Mouse (Mus musculus): Measurements from ENCODE around the gene Chd8. TPM values are rescaled to one million over a fixed set of nuclear protein-coding genes. Genes with fewer than 3 reads are reported as not detected.

The Chd8 gene
- polyA plus RNA-seq, 1 experiment from 2014 or later, result 38.0 TPM

GRCm38 (mm10) chr14:52195691-52196090 is 61.9 kb downstream of the Chd8 start:
- Histone ChIP-seq H3K27me3 (replicated peaks; ENCODE audit: control insufficient read depth, insufficient read depth, low read length) (no peaks in the 10 kb centered on the region), H3K4me1 (replicated peaks; ENCODE audit: control insufficient read depth, insufficient read depth, low read length) (peaks cover 24% of the 10 kb centered on the region), H3K4me3 (ENCODE audit: low read depth, low read length) (peak overlapping the region; percentile 99), H3K36me3 (ENCODE audit: control insufficient read depth, insufficient read depth, low read length) (peaks cover 16% of the 10 kb centered on the region), H3K27ac (ENCODE audit: low read depth, low read length) (no peak overlapping the region), H3K9me3 (ENCODE audit: control insufficient read depth, low read length) (no peaks in the 10 kb centered on the region), H3K9ac (ENCODE audit: low read depth, low read length) (peak overlapping the region; percentile 98; the same call in 1 of the 2 replicates), H3K4me2 (peak overlapping the region; percentile 65)
- 12% methylated on average over 3 of the region's 3 CpGs for WGBS
- ATAC-seq (replicated peaks; ENCODE audit: low FRiP score), result no peak
- no peak for DNase-seq (ENCODE audit: low spot score)

DNA sequence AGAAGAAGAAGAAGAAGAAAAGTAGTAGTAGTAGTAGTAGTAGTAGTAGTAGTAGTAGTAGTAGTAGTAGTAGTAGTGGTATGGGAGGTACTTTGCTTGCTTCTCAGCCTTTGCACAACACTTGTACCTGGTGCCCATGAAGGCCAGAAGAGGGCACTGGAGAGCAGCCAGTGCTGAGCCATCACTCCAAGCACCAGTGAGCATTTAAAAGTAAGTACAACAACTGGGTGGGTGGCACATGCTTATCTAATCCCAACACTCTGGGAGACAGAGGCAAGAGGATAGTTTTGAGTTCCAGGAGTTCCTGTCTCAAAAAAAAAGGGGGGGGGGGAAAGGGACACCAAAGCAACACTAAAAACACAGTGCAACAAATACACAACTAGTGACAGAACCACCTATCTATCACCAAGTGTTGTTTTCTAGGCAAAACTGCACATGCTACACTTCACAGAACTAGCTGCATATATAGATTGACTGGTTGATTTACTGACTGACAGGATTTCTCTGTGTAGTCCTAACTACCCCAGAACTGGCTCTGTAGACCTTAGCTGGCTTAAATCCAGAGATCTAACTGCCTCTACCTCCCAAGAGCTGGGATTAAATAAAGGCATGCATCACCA is 66.7 kb downstream of the Chd8 start:
- peak; percentile 89 for ATAC-seq (replicated peaks; ENCODE audit: low FRiP score)
- no peak overlapping the region for H3K4me3 ChIP-seq (ENCODE audit: low read depth, low read length)
- DNase-seq (ENCODE audit: low spot score), result peak; percentile 43
- H3K9me3 ChIP-seq (ENCODE audit: control insufficient read depth, low read length), result no peaks in the 10 kb centered on the region
- H3K27me3 ChIP-seq (replicated peaks; ENCODE audit: control insufficient read depth, insufficient read depth, low read length), result no peaks in the 10 kb centered on the region
- no peak overlapping the region for H3K9ac ChIP-seq (ENCODE audit: low read depth, low read length)
- H3K4me1 ChIP-seq (replicated peaks; ENCODE audit: control insufficient read depth, insufficient read depth, low read length), result peaks cover 11% of the 10 kb centered on the region
- H3K4me2 ChIP-seq, result peak overlapping the region; percentile 16; the same call in 1 of the 2 replicates
- H3K36me3 ChIP-seq (ENCODE audit: control insufficient read depth, insufficient read depth, low read length), result peaks cover 10% of the 10 kb centered on the region
- H3K27ac ChIP-seq (ENCODE audit: low read depth, low read length), result peak overlapping the region; percentile 75

DNA sequence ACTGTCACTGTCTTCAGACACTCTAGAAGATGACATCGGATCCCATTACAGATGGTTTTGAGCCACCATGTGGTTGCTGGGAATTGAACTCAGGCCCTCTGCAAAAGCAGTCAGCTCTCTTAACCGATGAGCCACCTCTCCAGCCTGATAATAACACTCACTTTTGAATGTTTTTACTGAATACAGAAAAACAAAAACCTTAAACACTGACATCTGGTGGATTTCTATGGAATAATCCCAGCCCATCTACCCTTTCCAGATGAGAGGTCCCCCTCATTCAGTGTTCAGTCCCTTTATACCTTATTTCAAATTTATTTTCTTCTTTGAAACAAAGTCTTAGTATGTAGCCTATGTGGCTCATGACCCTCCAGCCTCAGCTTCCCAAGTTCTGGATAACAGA is 68.1 kb downstream of the Chd8 start:
- WGBS, result 66% methylated on average over 2 of the region's 2 CpGs
- H3K4me1 ChIP-seq (replicated peaks; ENCODE audit: control insufficient read depth, insufficient read depth, low read length), result peaks cover 6% of the 10 kb centered on the region; the same call in 1 of the 2 replicates
- no peak overlapping the region for H3K27ac ChIP-seq (ENCODE audit: low read depth, low read length)

GRCm38 (mm10) chr14:52188788-52189187 is 68.8 kb downstream of the Chd8 start:
- no peak for DNase-seq (ENCODE audit: low spot score)
- Histone ChIP-seq H3K36me3 (ENCODE audit: control insufficient read depth, insufficient read depth, low read length) (peaks cover 5% of the 10 kb centered on the region), H3K27ac (ENCODE audit: low read depth, low read length) (no peak overlapping the region), H3K9me3 (ENCODE audit: control insufficient read depth, low read length) (no peaks in the 10 kb centered on the region), H3K4me2 (no peak overlapping the region), H3K9ac (ENCODE audit: low read depth, low read length) (no peak overlapping the region), H3K27me3 (replicated peaks; ENCODE audit: control insufficient read depth, insufficient read depth, low read length) (no peaks in the 10 kb centered on the region), H3K4me3 (ENCODE audit: low read depth, low read length) (no peak overlapping the region), H3K4me1 (replicated peaks; ENCODE audit: control insufficient read depth, insufficient read depth, low read length) (peaks cover 6% of the 10 kb centered on the region; the same call in 1 of the 2 replicates)
- WGBS, result 74% methylated on average over 1 of the region's 1 CpGs
- no peak for ATAC-seq (replicated peaks; ENCODE audit: low FRiP score)

More for the DNA sequence above, 68.1 kb downstream of the Chd8 start:
- no peak overlapping the region for H3K4me2 ChIP-seq
- H3K36me3 ChIP-seq (ENCODE audit: control insufficient read depth, insufficient read depth, low read length), result peaks cover 10% of the 10 kb centered on the region
- H3K27me3 ChIP-seq (replicated peaks; ENCODE audit: control insufficient read depth, insufficient read depth, low read length), result no peaks in the 10 kb centered on the region
- DNase-seq (ENCODE audit: low spot score) (no peak), ATAC-seq (replicated peaks; ENCODE audit: low FRiP score) (no peak)
- no peaks in the 10 kb centered on the region for H3K9me3 ChIP-seq (ENCODE audit: control insufficient read depth, low read length)
- no peak overlapping the region for H3K4me3 ChIP-seq (ENCODE audit: low read depth, low read length)
- no peak overlapping the region for H3K9ac ChIP-seq (ENCODE audit: low read depth, low read length)

DNA sequence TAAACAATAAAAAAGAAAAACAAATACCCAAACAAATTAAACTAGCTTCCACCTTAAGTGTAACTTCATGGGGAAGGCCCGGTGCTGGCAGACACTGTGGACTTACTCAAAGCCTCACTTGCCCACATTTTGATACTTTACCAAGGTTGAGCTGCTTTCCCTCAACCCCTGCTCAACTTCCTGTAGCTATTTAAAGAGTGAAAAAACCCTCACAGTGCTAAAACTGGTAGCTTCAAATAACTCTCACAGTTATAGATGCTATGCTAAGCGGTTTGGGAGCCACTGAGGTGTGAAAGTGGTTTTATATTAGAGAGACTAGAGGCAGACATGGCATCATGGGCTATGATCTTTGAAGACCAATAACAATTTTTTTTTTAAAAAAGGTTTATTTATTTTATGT is 91.0 kb downstream of the Chd8 start:
- Histone ChIP-seq H3K36me3 (ENCODE audit: control insufficient read depth, insufficient read depth, low read length) (peaks cover 56% of the 10 kb centered on the region), H3K4me1 (replicated peaks; ENCODE audit: control insufficient read depth, insufficient read depth, low read length) (no peaks in the 10 kb centered on the region), H3K27ac (ENCODE audit: low read depth, low read length) (no peak overlapping the region), H3K9ac (ENCODE audit: low read depth, low read length) (no peak overlapping the region), H3K4me2 (no peak overlapping the region), H3K9me3 (ENCODE audit: control insufficient read depth, low read length) (no peaks in the 10 kb centered on the region), H3K27me3 (replicated peaks; ENCODE audit: control insufficient read depth, insufficient read depth, low read length) (no peaks in the 10 kb centered on the region), H3K4me3 (ENCODE audit: low read depth, low read length) (no peak overlapping the region)
- 74% methylated on average over 2 of the region's 2 CpGs for WGBS
- DNase-seq (ENCODE audit: low spot score), result no peak
- ATAC-seq (replicated peaks; ENCODE audit: low FRiP score), result no peak

DNA sequence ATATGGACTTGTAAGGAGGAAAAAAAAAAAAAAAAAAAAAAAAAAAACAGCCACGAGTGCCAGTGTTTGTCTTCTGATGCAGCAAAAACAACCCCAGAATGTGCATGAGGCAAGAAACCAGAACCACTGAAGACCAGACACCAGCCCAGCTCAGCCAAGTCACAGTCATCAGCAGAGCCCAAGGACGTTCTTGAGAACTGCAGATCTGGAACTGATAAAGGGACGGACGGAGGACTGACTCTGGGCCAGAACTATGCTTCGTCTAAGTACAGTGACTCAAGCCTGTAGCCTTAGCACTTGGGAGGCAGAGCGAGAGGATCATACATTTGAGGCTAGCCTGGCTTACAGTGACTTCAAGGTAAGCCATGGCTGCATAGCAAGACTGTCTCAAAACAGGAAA is 96.7 kb downstream of the Chd8 start:
- H3K4me3 ChIP-seq (ENCODE audit: low read depth, low read length), result no peak overlapping the region
- H3K9ac ChIP-seq (ENCODE audit: low read depth, low read length), result no peak overlapping the region
- H3K4me1 ChIP-seq (replicated peaks; ENCODE audit: control insufficient read depth, insufficient read depth, low read length), result no peaks in the 10 kb centered on the region
- no peak overlapping the region for H3K4me2 ChIP-seq
- peaks cover 45% of the 10 kb centered on the region for H3K36me3 ChIP-seq (ENCODE audit: control insufficient read depth, insufficient read depth, low read length)
- ATAC-seq (replicated peaks; ENCODE audit: low FRiP score) (no peak), DNase-seq (ENCODE audit: low spot score) (no peak)
- no peaks in the 10 kb centered on the region for H3K27me3 ChIP-seq (replicated peaks; ENCODE audit: control insufficient read depth, insufficient read depth, low read length)
- no peaks in the 10 kb centered on the region for H3K9me3 ChIP-seq (ENCODE audit: control insufficient read depth, low read length)
- WGBS, result 73% methylated on average over 6 of the region's 6 CpGs
- no peak overlapping the region for H3K27ac ChIP-seq (ENCODE audit: low read depth, low read length)

GRCm38 (mm10) chr14:52155008-52155407 is 102.6 kb downstream of the Chd8 start:
- H3K4me1 ChIP-seq (replicated peaks; ENCODE audit: control insufficient read depth, insufficient read depth, low read length), result no peaks in the 10 kb centered on the region
- ATAC-seq (replicated peaks; ENCODE audit: low FRiP score) (no peak), DNase-seq (ENCODE audit: low spot score) (no peak)
- no peak overlapping the region for H3K4me2 ChIP-seq
- H3K9ac ChIP-seq (ENCODE audit: low read depth, low read length), result no peak overlapping the region
- H3K27ac ChIP-seq (ENCODE audit: low read depth, low read length), result no peak overlapping the region
- no peaks in the 10 kb centered on the region for H3K9me3 ChIP-seq (ENCODE audit: control insufficient read depth, low read length)
- no peaks in the 10 kb centered on the region for H3K27me3 ChIP-seq (replicated peaks; ENCODE audit: control insufficient read depth, insufficient read depth, low read length)
- H3K36me3 ChIP-seq (ENCODE audit: control insufficient read depth, insufficient read depth, low read length), result peaks cover 5% of the 10 kb centered on the region
- WGBS, result 86% methylated on average over 2 of the region's 2 CpGs
- no peak overlapping the region for H3K4me3 ChIP-seq (ENCODE audit: low read depth, low read length)

GRCm38 (mm10) chr14:52152613-52153012 is 105.0 kb downstream of the Chd8 start:
- H3K36me3 ChIP-seq (ENCODE audit: control insufficient read depth, insufficient read depth, low read length), result no peaks in the 10 kb centered on the region
- WGBS, result 47% methylated on average over 3 of the region's 3 CpGs

GRCm38 (mm10) chr14:52152179-52152578 is 105.4 kb downstream of the Chd8 start:
- Histone ChIP-seq H3K27me3 (replicated peaks; ENCODE audit: control insufficient read depth, insufficient read depth, low read length) (no peaks in the 10 kb centered on the region), H3K4me2 (no peak overlapping the region), H3K27ac (ENCODE audit: low read depth, low read length) (no peak overlapping the region), H3K9ac (ENCODE audit: low read depth, low read length) (no peak overlapping the region), H3K4me1 (replicated peaks; ENCODE audit: control insufficient read depth, insufficient read depth, low read length) (no peaks in the 10 kb centered on the region), H3K4me3 (ENCODE audit: low read depth, low read length) (no peak overlapping the region), H3K36me3 (ENCODE audit: control insufficient read depth, insufficient read depth, low read length) (no peaks in the 10 kb centered on the region), H3K9me3 (ENCODE audit: control insufficient read depth, low read length) (no peaks in the 10 kb centered on the region)
- ATAC-seq (replicated peaks; ENCODE audit: low FRiP score) (no peak), DNase-seq (ENCODE audit: low spot score) (no peak)
- 50% methylated on average over 7 of the region's 7 CpGs for WGBS

More at GRCm38 (mm10) chr14:52152613-52153012, 105.0 kb downstream of the Chd8 start:
- no peak overlapping the region for H3K27ac ChIP-seq (ENCODE audit: low read depth, low read length)
- H3K4me2 ChIP-seq, result no peak overlapping the region
- no peak overlapping the region for H3K9ac ChIP-seq (ENCODE audit: low read depth, low read length)
- H3K9me3 ChIP-seq (ENCODE audit: control insufficient read depth, low read length), result no peaks in the 10 kb centered on the region
- H3K4me1 ChIP-seq (replicated peaks; ENCODE audit: control insufficient read depth, insufficient read depth, low read length), result no peaks in the 10 kb centered on the region
- ATAC-seq (replicated peaks; ENCODE audit: low FRiP score) (no peak), DNase-seq (ENCODE audit: low spot score) (no peak)
- no peaks in the 10 kb centered on the region for H3K27me3 ChIP-seq (replicated peaks; ENCODE audit: control insufficient read depth, insufficient read depth, low read length)
- no peak overlapping the region for H3K4me3 ChIP-seq (ENCODE audit: low read depth, low read length)

All from liver, embryonic 11.5 days (tissue).